Mouse (Mus musculus) liver, adult 2 months (tissue): ENCODE results near the gene Fryl. TPM values are rescaled to one million over a fixed set of nuclear protein-coding genes. Genes with fewer than 3 reads are reported as not detected.

Experiments used
- DNase-seq: peaks from one replicate; pipeline ENCODE4 v3.0.0-alpha.2; 2011; ENCODE audit warnings: low read depth, low spot score; ENCODE audit errors: extremely low read depth
- H3K27ac ChIP-seq: fragments of 200-500 bp; replicated peaks from 2 replicates; pipeline ENCODE4 v1.5.1; 2012; ENCODE audit warnings: low read depth, mild to moderate bottlenecking, control low read depth, inconsistent platforms, low read length; ENCODE audit not compliant: insufficient read depth
- H3K27me3 ChIP-seq: fragments of 200-500 bp; 2 replicates; pipeline ENCODE4 v1.6.1; 2012; ENCODE audit warnings: mild to moderate bottlenecking, moderate library complexity, low read length, inconsistent platforms; ENCODE audit not compliant: control insufficient read depth, insufficient read depth
- H3K36me3 ChIP-seq: fragments of 200-500 bp; 2 replicates; pipeline ENCODE4 v1.6.1; 2012; ENCODE audit warnings: low read length, inconsistent platforms; ENCODE audit not compliant: control insufficient read depth, insufficient read depth
- H3K4me1 ChIP-seq: fragments of 200-500 bp; 2 replicates; pipeline ENCODE4 v1.6.1; 2011; ENCODE audit warnings: low read length; ENCODE audit not compliant: control insufficient read depth, insufficient read depth
- H3K4me3 ChIP-seq: fragments of 200-500 bp; 2 replicates; pipeline ENCODE4 v1.5.1; 2011; ENCODE audit warnings: low read depth, mild to moderate bottlenecking, control low read depth, low read length, moderate library complexity; ENCODE audit not compliant: insufficient read depth
- H3K79me2 ChIP-seq: fragments of 200-500 bp; 2 replicates; pipeline ENCODE4 v1.6.1; 2012; ENCODE audit warnings: inconsistent platforms, mild to moderate bottlenecking, low read length, moderate library complexity; ENCODE audit not compliant: control insufficient read depth, insufficient read depth
- H3K9ac ChIP-seq: fragments of 200-500 bp; 2 replicates; pipeline ENCODE4 v1.6.1; 2012; ENCODE audit warnings: low read depth, mild to moderate bottlenecking, control low read depth, inconsistent platforms, low read length
- CTCF ChIP-seq: fragments of 200-500 bp; IDR thresholded peaks from 2 replicates; pipeline ENCODE4 v1.5.1; 2011; ENCODE audit warnings: low read depth, low read length, control low read depth
- POLR2A ChIP-seq: fragments of 200-500 bp; IDR thresholded peaks from 2 replicates; pipeline ENCODE4 v1.6.1; 2011; ENCODE audit warnings: low read length, control low read depth; ENCODE audit not compliant: insufficient read depth; ENCODE audit errors: extremely low read depth
- WGBS: fragments of 180-500 bp; shearing (Covaris S2); methylation state at CpG from one replicate; pipeline ENCODE4 v1.1.7; 2018; 5-methylcytosine and 5-hydroxymethylcytosine counted together
- polyA plus RNA-seq: library from polyadenylated mRNA; depleted of rRNA; stranded (reverse); fragments of >200 nt; gene quantifications from 2 replicates; pipeline ENCODE4 v1.2.3, GENCODE M21; 2012
- total RNA-seq: library from RNA; depleted of rRNA; stranded (reverse); fragments of >200 nt; gene quantifications from 2 replicates; pipeline ENCODE4 v1.2.3, GENCODE M21; 2014

Gene Fryl
- total and polyA plus RNA-seq, 2 experiments: 9.5 to 18.7 TPM

- Histone ChIP-seq H3K4me1 (no peaks in the 10 kb centered on the region), H3K4me3 (no peak overlapping the region), H3K27ac (no peak overlapping the region), H3K27me3 (no peaks in the 10 kb centered on the region), H3K79me2 (peaks cover 41% of the 10 kb centered on the region; the same call in 1 of the 2 replicates), H3K9ac (no peak overlapping the region), H3K36me3 (no peaks in the 10 kb centered on the region)
- 88% methylated on average over 8 of the region's 8 CpGs for WGBS
- no peak for TF ChIP-seq CTCF
- TF ChIP-seq POLR2A: no peak
- no peak for DNase-seq
Measured at GRCm38 (mm10) chr5:73241966-73242365, 14.5 kb downstream of the Fryl start.

GRCm38 (mm10) chr5:73241332-73241731 is 15.1 kb downstream of the Fryl start:
- Histone ChIP-seq H3K36me3 (no peaks in the 10 kb centered on the region), H3K9ac (no peak overlapping the region), H3K27ac (no peak overlapping the region), H3K4me3 (no peak overlapping the region), H3K4me1 (no peaks in the 10 kb centered on the region), H3K79me2 (peaks cover 41% of the 10 kb centered on the region; the same call in 1 of the 2 replicates), H3K27me3 (no peaks in the 10 kb centered on the region)
- 71% methylated on average over 10 of the region's 10 CpGs for WGBS
- no peak for DNase-seq
- TF ChIP-seq POLR2A: no peak
- no peak for TF ChIP-seq CTCF

GRCm38 (mm10) chr5:73240391-73240790 is 16.0 kb downstream of the Fryl start:
- no peaks in the 10 kb centered on the region for H3K27me3 ChIP-seq
- H3K36me3 ChIP-seq: no peaks in the 10 kb centered on the region
- no peak overlapping the region for H3K4me3 ChIP-seq
- DNase-seq: no peak
- peaks cover 38% of the 10 kb centered on the region; the same call in 1 of the 2 replicates for H3K79me2 ChIP-seq
- H3K4me1 ChIP-seq: no peaks in the 10 kb centered on the region
- H3K9ac ChIP-seq: no peak overlapping the region
- H3K27ac ChIP-seq: no peak overlapping the region
- WGBS: 96% methylated on average over 6 of the region's 6 CpGs
- TF ChIP-seq POLR2A: no peak
- TF ChIP-seq CTCF: no peak

GRCm38 (mm10) chr5:73236894-73237334 is 19.5 kb downstream of the Fryl start:
- no peak overlapping the region for H3K9ac ChIP-seq
- no peaks in the 10 kb centered on the region for H3K36me3 ChIP-seq
- DNase-seq: no peak
- no peaks in the 10 kb centered on the region for H3K27me3 ChIP-seq
- 77% methylated on average over 6 of the region's 6 CpGs for WGBS
- H3K27ac ChIP-seq: no peak overlapping the region
- H3K4me3 ChIP-seq: no peak overlapping the region
- H3K79me2 ChIP-seq: peaks cover 40% of the 10 kb centered on the region
- no peaks in the 10 kb centered on the region; the same call in 1 of the 2 replicates for H3K4me1 ChIP-seq
- TF ChIP-seq CTCF: no peak
- TF ChIP-seq POLR2A: no peak

- DNase-seq: no peak
- TF ChIP-seq POLR2A (no peak), CTCF (no peak)
- H3K27ac ChIP-seq: no peak overlapping the region
- no peak overlapping the region for H3K9ac ChIP-seq
- no peaks in the 10 kb centered on the region for H3K36me3 ChIP-seq
- 87% methylated on average over 5 of the region's 5 CpGs for WGBS
- H3K4me3 ChIP-seq: no peak overlapping the region
- H3K27me3 ChIP-seq: no peaks in the 10 kb centered on the region
- H3K4me1 ChIP-seq: no peaks in the 10 kb centered on the region; the same call in 1 of the 2 replicates
- H3K79me2 ChIP-seq: peaks cover 41% of the 10 kb centered on the region
Measured at GRCm38 (mm10) chr5:73235201-73235600, 21.2 kb downstream of the Fryl start.

- no peak overlapping the region for H3K27ac ChIP-seq
- H3K79me2 ChIP-seq: peaks cover 43% of the 10 kb centered on the region
- no peak for DNase-seq
- no peak overlapping the region for H3K4me3 ChIP-seq
- H3K9ac ChIP-seq: no peak overlapping the region
- H3K4me1 ChIP-seq: no peaks in the 10 kb centered on the region; the same call in 1 of the 2 replicates
- H3K27me3 ChIP-seq: no peaks in the 10 kb centered on the region
- no peak for TF ChIP-seq POLR2A
- no peak for TF ChIP-seq CTCF
- WGBS: 82% methylated on average over 17 of the region's 17 CpGs
- H3K36me3 ChIP-seq: no peaks in the 10 kb centered on the region
Measured at GRCm38 (mm10) chr5:73233018-73233881, 23.2 kb downstream of the Fryl start.
